Mouse (Mus musculus) layer of hippocampus, adult 9-11 months (tissue): ENCODE results near the gene Icam2.

Experiments used
- DNase-seq: peaks from one replicate; pipeline ENCODE4 v3.0.0; 2022

Gene Icam2

DNA sequence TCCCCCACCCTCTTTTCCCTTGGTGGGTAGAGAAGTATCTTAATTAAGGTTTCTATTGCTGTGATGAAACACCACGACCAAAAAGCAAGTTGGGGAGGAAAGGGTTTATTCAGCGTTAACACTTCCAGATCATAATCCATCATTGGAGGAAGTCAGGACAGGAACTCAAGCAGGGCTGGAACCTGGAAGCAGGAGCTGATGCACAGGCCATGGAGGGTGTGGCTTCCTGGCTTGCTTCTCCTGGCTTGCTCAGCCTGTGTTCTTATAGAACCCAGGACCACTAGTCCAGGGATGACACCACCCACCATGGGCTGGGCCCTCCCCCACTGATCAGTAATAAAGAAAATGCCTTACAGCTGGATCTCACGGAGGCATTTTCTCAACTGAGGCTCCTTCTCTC lies 2.9 kb upstream of the Icam2 start:
- no peak for DNase-seq

DNA sequence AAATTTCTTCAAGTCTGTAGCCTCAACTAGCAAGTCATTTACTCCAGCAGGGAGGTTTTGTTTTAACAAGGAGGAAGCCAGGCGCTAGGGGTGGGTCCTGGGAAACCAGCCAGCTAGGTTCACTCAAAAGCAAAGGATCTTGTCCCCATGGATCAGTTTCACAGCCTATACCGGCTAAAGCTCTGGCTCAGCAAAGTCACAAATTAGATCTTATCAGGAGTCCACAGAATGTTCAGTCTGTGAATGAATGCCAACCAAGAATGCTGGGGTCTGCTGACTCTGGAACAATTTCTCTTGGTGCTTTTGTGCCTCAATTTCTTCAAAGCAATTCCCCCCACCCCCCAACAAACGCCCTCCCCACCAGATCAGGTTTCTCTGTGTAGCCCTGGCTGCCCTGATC lies 1.7 kb upstream of the Icam2 start:
- DNase-seq: no peak

DNA sequence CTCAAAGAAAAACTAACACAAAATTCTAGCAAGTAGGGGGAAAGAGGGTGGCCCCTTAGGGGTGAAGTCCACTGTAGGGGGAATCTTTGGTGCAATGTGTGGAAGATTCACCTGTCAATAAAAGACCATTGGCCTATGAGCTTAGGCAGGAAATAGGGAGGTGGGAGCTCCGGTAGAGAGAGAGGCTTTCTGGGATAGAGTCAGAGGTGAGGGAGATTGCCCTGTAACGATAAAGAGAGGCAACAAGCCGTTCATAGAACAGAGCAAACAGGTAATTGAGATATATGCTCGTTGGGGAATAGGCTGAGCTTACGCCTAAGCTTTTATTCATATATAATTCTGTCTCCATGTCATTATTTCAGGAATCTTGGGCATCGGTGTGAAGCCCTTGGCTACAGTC lies 855 bp downstream of the Icam2 start:
- no peak for DNase-seq

- no peak for DNase-seq
Measured at GRCm38 (mm10) chr11:106386409-106386808, 1.5 kb downstream of the Icam2 start.

DNA sequence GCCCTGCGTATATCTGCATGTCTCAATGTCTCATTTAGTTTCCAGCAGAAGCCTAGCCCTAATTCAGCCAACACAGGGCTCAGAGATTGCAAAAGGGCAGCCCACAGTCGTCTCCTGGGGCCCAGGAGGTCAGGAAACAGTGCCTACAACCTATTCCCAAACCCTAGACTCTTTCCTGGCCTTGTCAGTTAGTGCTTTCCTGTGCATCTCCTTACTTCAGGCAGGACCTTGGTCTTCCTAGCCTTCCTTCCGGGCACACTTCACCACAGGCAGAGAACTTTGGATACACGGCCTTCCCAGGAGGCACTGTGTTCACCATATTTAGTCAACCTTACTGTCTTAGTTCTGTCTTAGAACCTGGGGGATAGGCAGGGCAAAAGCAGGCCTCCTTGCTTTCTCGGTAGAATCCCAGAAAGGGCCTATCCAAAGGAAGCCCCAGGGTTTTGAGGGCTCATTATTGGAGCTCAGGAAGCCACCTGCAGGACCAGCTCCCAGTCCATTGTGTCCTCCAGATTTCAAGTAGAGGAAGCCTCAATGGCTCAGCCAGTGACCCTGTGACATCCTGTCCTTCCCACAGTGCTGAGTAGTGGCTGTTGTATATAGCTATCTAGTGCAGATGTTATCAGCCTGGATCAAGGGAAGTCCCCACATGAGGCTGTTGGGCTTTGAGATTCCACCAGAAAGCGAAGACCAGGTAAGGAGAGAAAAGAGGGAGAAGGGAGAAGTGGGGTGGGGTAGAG lies 4.7 kb downstream of the Icam2 start:
- DNase-seq: no peak

DNA sequence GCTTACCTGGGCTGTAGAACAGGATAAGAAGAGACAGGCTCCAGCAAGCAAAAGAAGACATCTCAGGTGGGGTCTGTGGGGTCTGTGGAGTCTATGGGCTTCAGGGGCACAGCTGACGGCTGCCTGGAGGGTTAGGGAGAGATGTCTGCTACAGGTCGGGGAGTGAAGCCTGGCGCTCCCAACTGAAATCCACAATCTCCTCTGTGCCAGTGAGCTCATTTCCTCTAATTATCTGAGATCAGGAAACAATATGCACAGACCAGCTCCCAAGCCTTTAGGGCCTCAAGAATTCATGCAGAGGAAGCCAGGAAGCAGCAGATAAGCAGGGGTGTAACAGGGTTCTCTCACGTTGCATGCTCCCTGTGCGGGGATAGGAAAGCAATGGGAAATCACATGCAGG lies 5.5 kb downstream of the Icam2 start:
- DNase-seq: no peak

GRCm38 (mm10) chr11:106381883-106382282 lies 6.0 kb downstream of the Icam2 start:
- DNase-seq: no peak

DNA sequence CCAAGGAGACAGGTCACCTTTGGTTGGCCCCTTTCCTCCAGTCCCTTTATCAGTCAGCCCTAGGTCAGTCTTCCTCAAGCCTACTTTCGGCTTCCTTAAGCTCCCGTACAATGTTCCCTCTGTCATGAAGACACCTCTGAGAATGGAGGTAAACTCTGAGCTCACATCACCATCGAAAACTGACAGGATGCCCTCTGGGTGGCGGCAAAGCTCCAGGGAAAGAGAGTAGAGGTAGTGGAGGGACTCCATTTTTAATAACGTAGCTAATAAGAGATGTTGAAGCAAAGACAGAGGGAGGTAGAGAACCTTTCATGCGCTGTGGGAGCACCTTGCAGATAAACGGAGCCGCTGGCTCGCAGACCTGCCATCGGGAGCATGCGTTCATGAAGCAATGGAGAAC lies 6.9 kb downstream of the Icam2 start:
- no peak for DNase-seq

GRCm38 (mm10) chr11:106374979-106375378 lies 12.9 kb downstream of the Icam2 start:
- no peak for DNase-seq

DNA sequence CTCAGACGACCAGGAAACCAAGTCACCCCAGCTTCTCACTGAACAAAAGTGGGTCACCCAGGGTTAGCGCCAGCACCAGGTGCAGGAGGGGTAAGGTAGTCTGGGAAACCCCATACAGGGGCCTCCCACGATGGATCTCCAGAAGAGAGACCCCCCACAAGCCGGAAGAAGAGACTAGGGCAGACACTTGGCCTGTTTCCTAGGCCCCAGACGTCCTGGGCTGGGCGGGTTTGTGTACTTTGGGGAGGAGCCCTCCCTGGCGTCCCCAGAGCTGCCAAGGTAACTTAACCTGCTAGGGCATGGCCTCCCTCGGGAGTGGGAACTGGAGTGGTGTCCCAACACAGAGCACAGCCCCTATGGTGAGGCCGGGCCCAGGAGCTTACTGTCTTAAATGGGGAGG lies 13.3 kb downstream of the Icam2 start:
- DNase-seq: no peak

DNA sequence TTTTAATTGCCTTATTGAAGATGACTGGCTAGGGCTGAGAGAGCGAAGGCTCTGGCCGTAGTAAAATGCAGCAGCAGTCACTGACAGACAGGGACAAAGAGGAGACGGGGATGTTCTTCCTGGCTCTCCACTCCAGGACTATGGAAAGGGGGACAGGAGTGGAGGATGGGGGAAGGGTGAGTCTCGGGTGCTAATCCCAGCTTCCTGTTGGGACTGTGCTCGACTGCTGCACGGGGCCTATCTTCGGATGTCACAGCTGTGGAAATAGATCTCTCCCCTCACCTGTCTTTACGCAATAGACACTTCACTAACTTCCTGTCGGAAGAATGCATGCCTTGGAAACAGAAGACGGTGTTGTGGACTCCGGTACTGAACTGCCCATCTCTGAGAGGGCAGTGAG lies 13.9 kb downstream of the Icam2 start:
- no peak for DNase-seq

DNA sequence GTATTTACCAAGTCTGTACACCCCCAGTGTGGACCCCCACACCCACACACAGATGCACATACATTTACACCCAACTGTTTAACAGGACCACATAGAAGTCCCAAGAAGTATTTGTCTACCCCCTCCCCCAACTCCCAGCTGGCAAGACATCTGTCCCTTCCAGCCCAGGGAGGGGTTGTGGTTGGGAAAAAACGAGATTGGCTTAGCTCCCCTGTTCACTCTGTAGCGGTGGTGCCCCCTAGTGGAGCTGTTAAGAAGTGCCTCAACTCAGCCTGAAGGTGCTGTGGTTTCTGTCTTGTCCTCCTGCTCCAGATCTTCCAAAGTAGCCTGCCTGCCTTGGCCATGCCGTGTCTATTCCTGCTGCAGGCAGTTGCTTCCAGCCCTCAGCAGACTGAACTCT lies 21.6 kb downstream of the Icam2 start:
- DNase-seq: peak; percentile 82

- no peak for DNase-seq
Measured at GRCm38 (mm10) chr11:106365366-106365765, 22.5 kb downstream of the Icam2 start, which contains the start of gene Prr29. Gene Prr29 (plus strand): TSS chr11:106365472.

- DNase-seq: no peak
Measured at GRCm38 (mm10) chr11:106364712-106365111, 23.2 kb downstream of the Icam2 start.

DNA sequence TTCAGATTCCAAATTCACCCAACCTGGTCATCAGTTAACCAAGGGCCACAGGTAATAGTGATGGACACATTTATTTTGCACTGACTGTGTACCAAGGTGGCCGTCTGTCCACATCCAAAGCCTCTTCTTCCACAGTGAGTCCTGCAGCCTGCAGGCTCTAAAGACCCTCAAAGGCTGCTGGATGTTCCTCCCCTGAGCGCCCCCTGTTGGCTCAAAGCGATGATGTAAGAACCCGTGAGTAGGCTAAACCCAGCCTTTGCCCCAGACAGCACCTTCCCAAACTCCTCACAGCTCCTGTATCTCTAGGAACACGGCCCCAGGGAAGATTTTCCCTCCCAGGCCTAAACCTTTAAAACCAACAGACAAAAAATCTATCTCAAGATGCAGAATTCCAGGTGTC lies 28.5 kb downstream of the Icam2 start:
- DNase-seq: no peak

DNA sequence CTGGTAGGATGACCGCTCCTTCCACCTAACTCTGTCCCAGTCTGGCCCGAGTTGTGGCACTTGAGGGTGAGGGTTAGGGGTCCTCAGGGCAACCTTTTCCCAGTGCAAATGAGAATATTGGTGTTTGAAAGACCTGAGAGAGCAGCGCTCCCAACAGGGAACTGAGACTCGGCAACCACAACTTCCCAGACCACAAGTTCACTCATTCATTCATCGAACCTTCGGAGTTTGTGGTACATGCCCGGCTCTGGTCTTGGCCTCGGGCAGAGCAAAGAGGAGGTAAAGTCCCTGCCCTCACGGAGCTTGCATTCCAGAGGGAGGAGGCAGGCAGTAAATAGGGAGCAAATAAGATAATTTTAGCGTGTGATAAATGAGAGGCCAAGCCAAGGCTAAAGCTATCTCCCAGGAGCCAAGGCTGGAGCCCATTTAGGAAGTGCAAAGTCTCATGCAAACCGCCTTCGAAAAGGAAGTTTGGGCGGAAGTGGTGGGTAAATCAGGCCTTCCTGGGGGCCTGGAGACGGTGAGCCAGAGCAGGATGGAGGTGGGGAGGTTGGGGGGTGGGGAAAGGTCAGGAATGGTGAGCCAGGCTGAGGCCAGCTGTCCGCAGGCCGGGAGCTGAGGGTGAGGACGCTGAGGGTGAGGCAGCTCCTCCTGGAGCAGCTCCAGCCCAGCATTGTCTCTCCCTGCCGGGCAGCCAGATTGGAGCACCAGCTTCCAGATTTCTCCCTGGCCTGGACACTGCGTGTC lies 32.3 kb downstream of the Icam2 start:
- no peak for DNase-seq

GRCm38 (mm10) chr11:106354181-106354580 lies 33.7 kb downstream of the Icam2 start:
- DNase-seq: no peak

DNA sequence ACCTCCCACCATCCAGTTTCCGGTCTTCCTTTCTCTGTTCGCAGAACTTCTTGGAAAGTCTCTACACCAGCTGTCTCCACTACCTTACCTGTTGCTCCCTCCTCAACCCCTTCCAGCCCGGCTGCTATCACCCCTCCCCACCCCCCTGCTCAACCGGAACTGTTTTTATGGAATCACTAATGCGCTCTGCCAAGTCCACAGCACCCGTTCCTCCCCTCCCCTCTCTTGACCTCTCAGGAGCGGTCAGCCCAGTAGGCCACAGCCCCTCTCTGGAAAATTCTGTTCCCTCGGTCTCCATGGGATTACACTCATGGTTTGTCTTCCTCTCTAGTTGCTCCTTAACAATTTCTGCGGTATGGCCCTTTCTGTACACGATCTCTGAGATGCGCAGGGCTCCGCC lies 34.7 kb downstream of the Icam2 start, which contains the start of gene Scn4a:
Gene Scn4a (minus strand): TSS at position 101 of the 400 bp plus-strand sequence.
- no peak for DNase-seq

DNA sequence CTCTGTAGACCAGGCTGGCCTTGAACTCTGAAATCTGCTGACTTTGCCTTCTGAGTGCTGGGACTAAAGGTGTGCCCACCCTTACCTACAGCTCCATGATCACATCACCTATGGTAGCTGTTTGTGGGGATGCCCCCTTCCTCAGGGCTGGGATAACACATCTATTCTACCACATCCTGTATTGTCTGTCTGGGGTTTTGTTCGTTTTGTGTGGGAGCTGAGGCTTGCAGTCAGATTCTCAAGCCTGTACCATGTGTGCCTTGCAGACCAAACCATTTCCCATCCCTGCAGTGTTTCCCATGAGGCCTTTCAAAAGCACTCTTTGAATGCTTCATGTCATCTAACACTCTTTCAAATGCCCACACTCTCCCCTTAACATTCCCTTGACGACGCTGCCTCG lies 35.9 kb downstream of the Icam2 start:
- DNase-seq: no peak

DNA sequence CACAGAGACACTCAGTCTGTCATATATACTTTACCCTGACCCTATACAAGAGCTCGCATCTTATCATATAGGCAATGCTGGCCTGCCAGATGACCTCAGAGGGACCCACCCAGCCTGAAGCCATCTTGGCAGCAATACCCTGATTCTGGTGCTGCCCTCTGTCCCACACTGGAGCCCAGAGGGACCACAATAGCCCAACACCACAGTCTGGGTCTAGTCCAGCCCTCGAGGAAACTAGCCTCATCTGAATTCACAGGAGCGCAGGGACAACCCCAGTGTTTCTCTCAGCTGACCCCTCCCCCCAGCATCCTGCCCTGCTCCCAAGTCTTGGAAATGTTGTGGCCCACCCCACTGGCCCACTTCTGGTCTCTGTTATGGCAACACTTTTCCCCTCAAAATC lies 36.6 kb downstream of the Icam2 start:
- no peak for DNase-seq

GRCm38 (mm10) chr11:106350853-106351252 lies 37.0 kb downstream of the Icam2 start:
- no peak for DNase-seq

- no peak for DNase-seq
Measured at GRCm38 (mm10) chr11:106349772-106350171, 38.1 kb downstream of the Icam2 start.

GRCm38 (mm10) chr11:106344910-106345309 lies 43.0 kb downstream of the Icam2 start:
- no peak for DNase-seq

GRCm38 (mm10) chr11:106340990-106341520 lies 46.8 kb downstream of the Icam2 start:
- DNase-seq: no peak
